Mouse (Mus musculus) embryonic facial prominence, embryonic 11.5 days (tissue): ENCODE measurements at regions not wholly inside any gene's neighbourhood (a gene's known extent, or its start where the extent isn't known, plus 50 kb on each side); places are given as distances from the start of the nearest gene placed in this dataset.

Experiments
- ATAC-seq: fragments of 200-750 bp; cut with Nextera tagmentation; replicated peaks from 2 replicates; pipeline ENCODE4 v1.8.0; 2017; ENCODE audit warnings: low read depth; ENCODE audit not compliant: insufficient number of reproducible peaks, low FRiP score, low TSS enrichment
- DNase-seq: peaks from one replicate; pipeline ENCODE4 v3.0.0-alpha.2; 2015; ENCODE audit warnings: low spot score
- H3K27ac ChIP-seq: fragments of 300-500 bp; sonication (generic); replicated peaks from 2 replicates; pipeline ENCODE4 v1.5.1; 2014; ENCODE audit warnings: mild to moderate bottlenecking, low read depth, low read length, control low read depth
- H3K27me3 ChIP-seq: fragments of 300-500 bp; sonication (generic); 2 replicates; pipeline ENCODE4 v1.6.1; 2014; ENCODE audit warnings: mild to moderate bottlenecking, low read length, moderate library complexity, mixed read lengths; ENCODE audit not compliant: control insufficient read depth, insufficient read depth
- H3K36me3 ChIP-seq: fragments of 300-500 bp; sonication (generic); replicated peaks from 2 replicates; pipeline ENCODE4 v1.6.1; 2014; ENCODE audit warnings: low read depth, mild to moderate bottlenecking, low read length, moderate library complexity, mixed read lengths; ENCODE audit not compliant: control insufficient read depth, insufficient read depth
- H3K4me1 ChIP-seq: fragments of 300-500 bp; sonication (generic); 2 replicates; pipeline ENCODE4 v1.6.1; 2014; ENCODE audit warnings: low read length, mixed read lengths; ENCODE audit not compliant: control insufficient read depth, insufficient read depth
- H3K4me2 ChIP-seq: fragments of 300-500 bp; sonication (generic); 2 replicates; pipeline ENCODE4 v1.6.1; 2014; ENCODE audit warnings: low read depth, mild to moderate bottlenecking, control low read depth, low read length, moderate library complexity
- H3K4me3 ChIP-seq: fragments of 300-500 bp; sonication (generic); 2 replicates; pipeline ENCODE4 v1.5.1; 2014; ENCODE audit warnings: low read depth, low read length, control low read depth
- H3K9ac ChIP-seq: fragments of 300-500 bp; sonication (generic); replicated peaks from 2 replicates; pipeline ENCODE4 v1.6.1; 2014; ENCODE audit warnings: mild to moderate bottlenecking, control low read depth, low read length
- H3K9me3 ChIP-seq: fragments of 300-500 bp; sonication (generic); replicated peaks from 2 replicates; pipeline ENCODE4 v1.6.1; 2016; ENCODE audit warnings: mild to moderate bottlenecking, low read length, inconsistent platforms, mixed read lengths; ENCODE audit not compliant: control insufficient read depth
- WGBS: fragments of 180-500 bp; shearing (Covaris S2); extraction: QIAGEN DNeasy Blood & Tissue Kit; methylation state at CpG from one replicate; pipeline ENCODE4 v1.1.7; 2014; 5-methylcytosine and 5-hydroxymethylcytosine counted together

- H3K9me3 ChIP-seq, result no peaks in the 10 kb centered on the region
- ATAC-seq (no peak), DNase-seq (no peak)
- 67% methylated on average over 2 of the region's 2 CpGs for WGBS
- H3K27ac ChIP-seq, result no peak overlapping the region
- no peak overlapping the region for H3K9ac ChIP-seq
- no peaks in the 10 kb centered on the region for H3K27me3 ChIP-seq
- no peaks in the 10 kb centered on the region for H3K4me1 ChIP-seq
- H3K36me3 ChIP-seq, result no peaks in the 10 kb centered on the region
- no peak overlapping the region for H3K4me3 ChIP-seq
- H3K4me2 ChIP-seq, result no peak overlapping the region
These were observed 220.2 kb downstream of the Emp1 start for GRCm38 (mm10) chr6:135582567-135582966.

GRCm38 (mm10) chr6:135584782-135585181 is 222.4 kb downstream of the Emp1 start:
- no peaks in the 10 kb centered on the region for H3K36me3 ChIP-seq
- no peaks in the 10 kb centered on the region for H3K27me3 ChIP-seq
- no peaks in the 10 kb centered on the region for H3K4me1 ChIP-seq
- WGBS, result 93% methylated on average over 2 of the region's 2 CpGs
- no peak overlapping the region for H3K27ac ChIP-seq
- no peak overlapping the region for H3K4me3 ChIP-seq
- ATAC-seq (no peak), DNase-seq (no peak)
- no peak overlapping the region for H3K4me2 ChIP-seq
- no peaks in the 10 kb centered on the region for H3K9me3 ChIP-seq
- no peak overlapping the region for H3K9ac ChIP-seq

- DNase-seq (no peak), ATAC-seq (no peak)
- H3K9me3 ChIP-seq, result no peaks in the 10 kb centered on the region
- no peaks in the 10 kb centered on the region for H3K4me1 ChIP-seq
- H3K27me3 ChIP-seq, result no peaks in the 10 kb centered on the region
- H3K27ac ChIP-seq, result no peak overlapping the region
- no peaks in the 10 kb centered on the region for H3K36me3 ChIP-seq
- H3K4me3 ChIP-seq, result no peak overlapping the region
- no peak overlapping the region for H3K4me2 ChIP-seq
- no peak overlapping the region for H3K9ac ChIP-seq
These were observed 227.7 kb downstream of the Emp1 start for GRCm38 (mm10) chr6:135590084-135590483.

- H3K4me2 ChIP-seq, result no peak overlapping the region
These were observed 228.7 kb downstream of the Emp1 start for GRCm38 (mm10) chr6:135591085-135591484.

GRCm38 (mm10) chr6:135596358-135596757 is 234.0 kb downstream of the Emp1 start:
- Histone ChIP-seq H3K4me3 (no peak overlapping the region), H3K27ac (no peak overlapping the region), H3K36me3 (no peaks in the 10 kb centered on the region), H3K27me3 (no peaks in the 10 kb centered on the region), H3K4me1 (no peaks in the 10 kb centered on the region), H3K9ac (no peak overlapping the region), H3K4me2 (no peak overlapping the region), H3K9me3 (no peaks in the 10 kb centered on the region)
- ATAC-seq (no peak), DNase-seq (no peak)
- WGBS, result 90% methylated on average over 4 of the region's 4 CpGs

More at GRCm38 (mm10) chr6:135591085-135591484, 228.7 kb downstream of the Emp1 start:
- H3K9ac ChIP-seq, result no peak overlapping the region
- WGBS, result 88% methylated on average over 9 of the region's 9 CpGs
- H3K9me3 ChIP-seq, result no peaks in the 10 kb centered on the region
- no peaks in the 10 kb centered on the region for H3K27me3 ChIP-seq
- no peak overlapping the region for H3K27ac ChIP-seq
- DNase-seq, result no peak
- H3K4me3 ChIP-seq, result no peak overlapping the region
- no peak for ATAC-seq
- no peaks in the 10 kb centered on the region for H3K4me1 ChIP-seq
- H3K36me3 ChIP-seq, result no peaks in the 10 kb centered on the region

- DNase-seq (no peak), ATAC-seq (no peak)
- Histone ChIP-seq H3K4me3 (no peak overlapping the region), H3K27ac (no peak overlapping the region), H3K27me3 (no peaks in the 10 kb centered on the region), H3K4me2 (no peak overlapping the region), H3K36me3 (no peaks in the 10 kb centered on the region), H3K9me3 (no peaks in the 10 kb centered on the region), H3K4me1 (no peaks in the 10 kb centered on the region), H3K9ac (no peak overlapping the region)
- 43% methylated on average over 3 of the region's 3 CpGs for WGBS
These were observed 248.3 kb downstream of the Emp1 start for GRCm38 (mm10) chr6:135610504-135611096.

- DNase-seq (no peak), ATAC-seq (no peak)
- no peaks in the 10 kb centered on the region for H3K4me1 ChIP-seq
- no peaks in the 10 kb centered on the region for H3K36me3 ChIP-seq
- no peaks in the 10 kb centered on the region for H3K9me3 ChIP-seq
- H3K4me3 ChIP-seq, result no peak overlapping the region
- 34% methylated on average over 4 of the region's 4 CpGs for WGBS
- H3K27me3 ChIP-seq, result no peaks in the 10 kb centered on the region
- H3K27ac ChIP-seq, result no peak overlapping the region
- no peak overlapping the region for H3K9ac ChIP-seq
- H3K4me2 ChIP-seq, result no peak overlapping the region
These were observed 265.6 kb downstream of the Emp1 start for GRCm38 (mm10) chr6:135627928-135628327.

GRCm38 (mm10) chr6:135629236-135629635 is 266.9 kb downstream of the Emp1 start:
- Histone ChIP-seq H3K27ac (no peak overlapping the region), H3K4me3 (no peak overlapping the region), H3K4me2 (no peak overlapping the region), H3K27me3 (no peaks in the 10 kb centered on the region), H3K36me3 (no peaks in the 10 kb centered on the region), H3K9ac (no peak overlapping the region), H3K4me1 (no peaks in the 10 kb centered on the region), H3K9me3 (no peaks in the 10 kb centered on the region)
- no peak for DNase-seq
- WGBS, result 57% methylated on average over 3 of the region's 3 CpGs
- no peak for ATAC-seq
